Mouse (Mus musculus): ENCODE results near the gene Olfr1396.
"Not testable (repeated sequence)": the region's sequence is repeated elsewhere in the genome, so short reads cannot be mapped to it uniquely, and the experiment has no call there.

Olfr1396 gene

GRCm38 (mm10) chr11:49090551-49090950 lies 24.1 kb downstream of the Olfr1396 start:
- no peak for DNase-seq (ENCODE audit: low spot score in 2 of 2)

DNA sequence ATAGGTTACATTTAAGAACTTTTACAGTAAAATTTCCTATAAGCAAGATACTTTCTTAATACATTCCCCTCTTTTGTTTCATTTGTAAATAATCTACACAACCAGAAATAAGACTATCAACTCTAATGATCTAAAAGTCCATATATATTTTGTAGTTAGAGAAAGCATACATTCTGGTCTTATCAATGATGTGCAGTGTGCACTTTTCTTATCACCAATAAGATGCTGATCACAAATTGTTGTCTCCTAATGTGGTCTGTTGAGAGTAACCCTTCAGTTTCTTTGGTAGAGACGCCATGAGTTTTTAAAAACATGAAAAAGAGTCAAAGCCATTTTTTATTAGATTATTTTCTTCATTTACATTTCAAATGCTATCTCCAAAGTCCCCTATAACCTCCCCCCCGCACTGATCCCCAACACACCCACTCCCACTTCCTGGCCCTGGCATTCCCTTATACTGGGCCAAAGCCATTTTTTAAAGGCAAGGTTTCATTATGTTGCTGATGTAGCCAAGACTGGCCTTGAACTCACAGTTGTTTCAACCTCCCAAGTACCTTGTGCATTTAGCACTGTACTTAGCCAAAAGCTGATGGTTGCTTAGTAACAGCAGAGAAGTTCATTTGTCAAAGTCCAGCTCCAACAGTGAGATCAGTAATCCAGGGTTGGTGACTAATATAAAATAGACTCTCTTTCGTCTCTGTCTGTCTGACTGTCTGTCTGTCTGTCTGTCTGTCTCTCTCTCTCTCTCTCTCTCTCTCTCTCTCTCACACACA lies 24.8 kb downstream of the Olfr1396 start:
- no peak for DNase-seq (ENCODE audit: low spot score in 2 of 2)

DNA sequence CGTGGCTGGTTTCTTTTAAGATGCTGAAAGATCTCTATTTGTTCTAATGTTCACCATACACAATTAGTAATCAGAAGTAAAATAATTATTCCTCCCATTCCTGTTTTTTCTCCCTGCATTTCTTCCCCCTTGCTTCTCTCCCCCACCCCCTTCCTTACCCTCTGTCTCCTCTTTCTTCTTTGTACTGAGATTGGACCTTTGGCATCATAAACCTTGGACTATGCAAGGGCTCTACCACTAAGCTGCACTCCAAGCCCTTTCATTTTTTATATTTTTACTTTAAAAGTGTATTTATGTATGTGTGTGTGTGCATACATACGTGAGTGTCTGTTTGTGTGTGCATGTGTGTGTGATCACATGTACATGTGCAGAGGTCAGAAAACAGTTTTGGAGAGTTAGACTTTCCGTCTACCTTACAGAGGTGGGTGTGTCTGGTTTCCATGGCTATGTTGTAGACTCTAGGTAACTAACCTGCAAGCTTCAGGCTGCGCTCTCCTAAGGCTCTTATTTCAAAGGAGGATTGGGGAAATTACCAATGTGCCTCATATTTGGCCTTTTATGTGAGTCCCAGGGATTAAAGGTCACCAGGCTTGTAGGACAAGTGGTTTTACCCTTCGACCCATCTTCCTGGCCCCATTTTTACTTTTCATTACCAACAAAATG lies 25.6 kb downstream of the Olfr1396 start:
- DNase-seq (ENCODE audit: low spot score in 2 of 2) = no peak

GRCm38 (mm10) chr11:49087830-49088616 lies 26.7 kb downstream of the Olfr1396 start:
- DNase-seq (ENCODE audit: low spot score in 2 of 2) = peak; percentile 57

- DNase-seq (ENCODE audit: low spot score in 2 of 2) = peak; percentile 39 to 55
These were observed 27.8 kb downstream of the Olfr1396 start for GRCm38 (mm10) chr11:49086858-49087361.

GRCm38 (mm10) chr11:49084875-49085274 lies 29.8 kb downstream of the Olfr1396 start:
- peak; percentile 68 to 75 for DNase-seq (ENCODE audit: low spot score in 2 of 2)

DNA sequence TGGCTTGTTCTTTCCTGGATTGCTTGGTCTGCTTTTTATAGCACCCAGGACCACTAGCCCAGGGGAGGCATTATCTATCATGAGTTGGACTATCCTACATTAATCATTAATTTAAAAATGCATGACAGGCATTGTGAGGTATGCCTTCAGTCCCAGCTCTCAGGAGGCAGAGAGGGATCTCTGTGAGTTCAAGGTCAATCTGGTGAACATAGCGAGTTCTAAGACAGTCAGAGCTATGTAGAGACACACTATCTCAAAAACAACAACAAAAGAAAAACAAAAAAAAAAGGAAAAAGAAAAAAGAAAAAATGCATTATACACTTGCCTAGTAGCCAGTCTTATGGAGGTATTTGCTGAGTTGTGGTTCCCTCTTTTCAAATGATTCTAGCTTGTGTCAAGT lies 30.3 kb downstream of the Olfr1396 start:
- DNase-seq (ENCODE audit: low spot score in 2 of 2) = no peak

DNA sequence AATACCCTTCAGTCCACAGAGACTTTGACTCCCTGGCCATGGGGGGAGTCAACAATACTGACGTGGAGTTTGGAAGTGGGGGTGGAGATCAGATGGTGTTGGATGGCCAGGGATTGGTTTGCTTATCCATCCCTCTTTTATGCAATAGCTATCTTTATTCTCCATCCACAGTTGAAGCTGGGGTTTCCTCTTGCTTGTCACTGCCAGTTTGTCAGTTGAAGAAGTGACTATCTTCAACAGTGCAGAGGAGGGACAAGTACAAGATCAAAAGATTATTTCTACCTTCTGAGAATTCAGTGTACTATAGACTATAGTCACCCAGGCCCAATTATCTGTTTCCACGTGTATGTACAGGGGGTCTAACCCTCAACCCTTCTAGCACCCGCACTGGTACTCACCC lies 30.9 kb downstream of the Olfr1396 start:
- no peak for DNase-seq (ENCODE audit: low spot score in 2 of 2)

DNA sequence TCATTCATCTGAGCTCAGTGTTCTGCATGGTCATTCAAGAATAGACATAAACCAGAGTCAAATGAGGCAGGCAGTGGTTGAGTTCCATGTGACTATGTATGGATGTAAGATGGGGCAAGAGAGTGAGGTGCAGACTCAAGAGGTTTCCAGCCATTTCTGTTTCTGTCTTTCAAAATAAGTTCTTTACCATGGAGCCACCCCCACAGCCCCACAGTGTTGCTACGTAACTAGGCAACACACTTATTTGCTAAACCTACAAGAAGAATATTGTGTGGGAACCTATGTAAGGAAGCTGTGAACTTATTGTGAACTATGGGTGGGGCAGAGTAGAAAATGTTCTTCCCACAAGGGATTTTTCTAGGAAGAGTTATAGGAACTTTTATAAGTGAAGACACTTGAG lies 31.5 kb downstream of the Olfr1396 start:
- DNase-seq (ENCODE audit: low spot score in 2 of 2) = no peak

GRCm38 (mm10) chr11:49081886-49082285 lies 32.8 kb downstream of the Olfr1396 start:
- DNase-seq (ENCODE audit: low spot score in 2 of 2) = no peak

DNA sequence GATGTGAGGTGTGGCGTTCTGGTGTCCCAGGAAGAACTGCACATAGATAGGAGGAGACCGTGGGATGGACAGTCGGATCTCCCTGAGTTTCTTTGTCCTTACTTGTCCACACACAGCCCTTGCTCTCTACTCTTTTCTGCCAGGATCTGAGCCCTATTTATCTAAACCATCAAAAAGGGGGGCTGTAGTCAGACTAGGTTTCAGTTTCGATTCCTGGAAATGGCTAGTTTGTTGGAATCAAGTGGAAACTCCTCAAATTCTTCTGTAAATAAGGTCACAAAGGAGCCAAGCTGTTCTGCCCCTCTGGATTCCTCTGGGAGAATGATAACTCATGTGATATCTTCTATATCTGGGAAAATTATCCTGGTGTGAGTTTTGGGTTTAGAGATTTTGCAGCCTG lies 33.3 kb downstream of the Olfr1396 start:
- no peak for DNase-seq (ENCODE audit: low spot score in 2 of 2)

GRCm38 (mm10) chr11:49080636-49081035 lies 34.0 kb downstream of the Olfr1396 start:
- no peak for DNase-seq (ENCODE audit: low spot score in 2 of 2)

- DNase-seq (ENCODE audit: low spot score in 2 of 2) = no peak
These were observed 36.0 kb downstream of the Olfr1396 start for GRCm38 (mm10) chr11:49078719-49079118.

- no peak for DNase-seq (ENCODE audit: low spot score in 2 of 2)
These were observed 37.7 kb downstream of the Olfr1396 start for GRCm38 (mm10) chr11:49077012-49077411.

DNA sequence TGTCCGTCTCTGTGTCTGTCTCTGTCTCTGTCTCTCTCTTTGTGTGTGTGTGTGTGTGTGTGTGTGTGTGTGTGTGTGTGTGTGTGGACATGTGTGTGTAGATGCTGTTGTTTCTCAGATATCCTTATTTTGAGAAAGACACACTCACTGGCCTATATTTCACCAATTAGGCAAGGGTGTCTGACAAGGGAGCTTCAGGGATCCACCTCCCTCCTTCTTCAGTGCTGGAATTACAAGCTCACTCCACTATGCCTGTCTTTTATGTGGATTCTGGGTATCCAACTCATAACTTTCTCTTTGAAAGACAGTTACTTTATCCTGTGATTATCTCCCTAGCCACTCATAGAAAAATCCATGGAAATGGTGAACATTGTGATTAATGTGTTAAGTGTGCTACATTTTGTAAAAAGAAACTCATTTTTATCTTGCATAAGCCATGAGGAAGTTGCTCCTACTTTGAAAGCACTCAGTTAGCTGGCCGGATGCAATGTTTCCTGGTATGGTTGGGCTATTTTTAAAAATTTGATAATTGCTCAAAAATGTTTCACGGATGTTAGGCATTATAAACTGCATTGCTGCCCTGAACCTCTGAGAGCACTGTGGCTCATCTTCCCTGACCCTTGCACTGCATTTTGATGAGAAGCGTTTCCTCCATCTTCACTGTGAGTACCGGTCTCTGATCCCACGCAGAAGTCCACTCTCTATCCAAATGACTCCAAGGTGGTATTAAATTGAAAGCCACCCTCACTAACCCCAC lies 38.5 kb downstream of the Olfr1396 start, which contains the start of gene Ifi47:
Ifi47 (plus strand) TSS at position 587 of the 757 bp plus-strand sequence.
- DNase-seq (ENCODE audit: low spot score in 2 of 2) = not testable (repeated sequence)

- no peak for DNase-seq (ENCODE audit: low spot score in 2 of 2)
These were observed 46.3 kb downstream of the Olfr1396 start for GRCm38 (mm10) chr11:49068358-49068757.

DNA sequence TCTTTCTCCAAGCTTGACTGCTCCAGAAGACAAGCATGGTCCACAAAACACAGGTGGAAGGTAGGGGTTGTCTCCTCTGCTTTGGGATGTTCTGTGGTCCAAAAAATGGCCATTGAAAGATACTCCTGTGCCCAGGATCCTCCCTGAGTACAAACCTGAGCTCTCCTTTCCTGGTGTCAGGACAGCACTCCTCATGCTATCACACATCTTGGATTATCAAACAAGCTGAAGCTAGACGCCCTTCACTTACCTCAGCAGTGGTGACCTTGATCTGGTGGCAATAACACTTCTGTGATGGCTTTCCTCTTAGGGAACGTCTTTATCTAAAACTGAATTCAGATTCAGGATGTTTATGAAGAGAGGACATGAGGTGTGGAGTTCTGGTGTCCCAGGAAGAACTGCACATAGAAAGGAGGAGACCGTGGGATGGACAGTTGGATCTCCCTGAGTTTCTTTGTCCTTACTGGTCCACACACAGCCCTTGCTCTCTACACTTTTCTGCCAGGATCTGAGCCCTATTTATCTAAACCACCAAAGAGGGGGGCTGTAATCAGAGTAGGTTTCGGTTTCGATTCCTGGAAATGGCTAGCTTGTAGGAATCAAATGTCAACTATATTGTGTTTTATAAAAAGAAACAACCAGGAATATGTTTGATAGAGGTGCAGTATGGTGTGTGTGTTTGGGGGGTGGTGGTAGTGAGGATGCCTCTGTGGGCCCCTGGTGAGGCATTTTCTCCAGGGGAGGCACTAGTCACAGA lies 50.8 kb downstream of the Olfr1396 start, which contains the start of gene Tgtp2:
Tgtp2 (minus strand) TSS at position 494 of the 757 bp plus-strand sequence.
- DNase-seq (ENCODE audit: low spot score in 2 of 2) = peak; percentile 41 to 57

- DNase-seq (ENCODE audit: low spot score in 2 of 2) = not testable (repeated sequence)
These were observed 52.8 kb downstream of the Olfr1396 start for GRCm38 (mm10) chr11:49061865-49062264.

GRCm38 (mm10) chr11:49060061-49060460 lies 54.6 kb downstream of the Olfr1396 start:
- not testable (repeated sequence) for DNase-seq (ENCODE audit: low spot score in 2 of 2)

Measured in natural killer cell, adult 2 months (primary cell).